In genomic region chr11:79122556-79122955, GRCm38 (mm10) we compare ENCODE assay signal across 25 mouse cellular contexts. TPM values are rescaled to one million over a fixed set of nuclear protein-coding genes. Genes with fewer than 3 reads are reported as not detected.
DNase-seq lines count a peak whose midpoint lies in the region; ATAC-seq lines count a peak whose summit lies in the region.
"Had no signal": no experiment of that assay in that cellular context is flagged by ENCODE, and none has a peak within 500 bp of the region (broad histone marks: within the 10 kb centered on the region; RNA-seq: fewer than 3 reads in every experiment).

No protein-coding gene starts in this region.

- no peak overlapping the region for H3K4me2 ChIP-seq in forebrain, embryonic 11.5 days (ENCODE audit: low read depth, low read length, severe bottlenecking)
- H3K4me2 ChIP-seq: embryonic facial prominence, embryonic 13.5 days; hindbrain, embryonic 12.5 days; limb, embryonic 13.5 days; liver, embryonic 15.5 days; lung, embryonic 15.5 days; midbrain, embryonic 15.5 days had no signal

- H3K9me3 ChIP-seq in heart, embryonic 10.5 days: no peaks in the 10 kb centered on the region
- H3K9me3 ChIP-seq in forebrain, embryonic 11.5 days (ENCODE audit: control insufficient read depth, low read length): no peaks in the 10 kb centered on the region
- H3K9me3 ChIP-seq: embryonic facial prominence, embryonic 13.5 days; forebrain, embryonic 10.5 days; hindbrain, embryonic 12.5 days; limb, embryonic 13.5 days; liver, embryonic 15.5 days; lung, embryonic 15.5 days; midbrain, embryonic 15.5 days had no signal

- no peak for DNase-seq in heart, embryonic 10.5 days (ENCODE audit: low spot score)
- no peak for DNase-seq in heart, adult 18-20 months
- peak; percentile 18 for DNase-seq in thymus, postnatal 0 days (ENCODE audit: low spot score)
- DNase-seq in thymus, postnatal 10 days (ENCODE audit: low spot score in 2 of 2): no peak
- peak; percentile 71 for DNase-seq in induced T-regulatory cell, adult 2 months (ENCODE audit: low read depth)
- peak; percentile 27 for DNase-seq in splenic B cell, adult 2 months (ENCODE audit: low read depth, low spot score)
- no peak for DNase-seq in forebrain, embryonic 11.5 days (ENCODE audit: low spot score)
- DNase-seq in layer of hippocampus, postnatal 25 days (ENCODE audit: extremely low spot score in 1 of 2, low spot score in 1 of 2): no peak
- DNase-seq: adrenal gland, adult 8-10 months; cerebellum, adult 11 months; cerebellum, adult 9-11 months; forebrain, postnatal 0 days; heart, postnatal 36 days; kidney, adult 11 months; kidney, postnatal 36 days; spleen, adult 18-20 months; thymus, postnatal 14 days had no signal

- H3K36me3 ChIP-seq in heart, embryonic 10.5 days: no peaks in the 10 kb centered on the region
- H3K36me3 ChIP-seq in splenic B cell, adult 2 months (ENCODE audit: control insufficient read depth, insufficient read depth, low read length, poor library complexity, severe bottlenecking): no peaks in the 10 kb centered on the region
- no peaks in the 10 kb centered on the region for H3K36me3 ChIP-seq in forebrain, embryonic 11.5 days (ENCODE audit: control insufficient read depth, insufficient read depth, low read length)
- H3K36me3 ChIP-seq: embryonic facial prominence, embryonic 13.5 days; forebrain, embryonic 10.5 days; hindbrain, embryonic 12.5 days; limb, embryonic 13.5 days; liver, embryonic 15.5 days; lung, embryonic 15.5 days; midbrain, embryonic 15.5 days had no signal

- H3K4me3 ChIP-seq in heart, embryonic 10.5 days: no peak overlapping the region
- H3K4me3 ChIP-seq in forebrain, embryonic 11.5 days (ENCODE audit: low read depth, low read length): no peak overlapping the region
- H3K4me3 ChIP-seq: embryonic facial prominence, embryonic 13.5 days; forebrain, embryonic 10.5 days; hindbrain, embryonic 12.5 days; layer of hippocampus, adult 2 months; limb, embryonic 13.5 days; liver, embryonic 15.5 days; lung, embryonic 15.5 days; midbrain, embryonic 15.5 days had no signal

- no peaks in the 10 kb centered on the region for H3K27me3 ChIP-seq in heart, embryonic 10.5 days (ENCODE audit: insufficient read depth, poor library complexity, severe bottlenecking)
- H3K27me3 ChIP-seq in splenic B cell, adult 2 months (ENCODE audit: control insufficient read depth, insufficient read depth, low read length, poor library complexity, severe bottlenecking): no peaks in the 10 kb centered on the region
- H3K27me3 ChIP-seq in forebrain, embryonic 11.5 days (ENCODE audit: control insufficient read depth, insufficient read depth, low read length): no peaks in the 10 kb centered on the region
- H3K27me3 ChIP-seq: embryonic facial prominence, embryonic 13.5 days; hindbrain, embryonic 12.5 days; limb, embryonic 13.5 days; liver, embryonic 15.5 days; lung, embryonic 15.5 days; midbrain, embryonic 15.5 days had no signal

- 74% methylated on average over 10 of the region's 10 CpGs for WGBS in heart, embryonic 10.5 days
- WGBS in forebrain, embryonic 11.5 days: 87% methylated on average over 10 of the region's 10 CpGs

- H3K27ac ChIP-seq in heart, embryonic 10.5 days: peak overlapping the region; percentile 56; the same call in 1 of the 2 replicates
- no peak overlapping the region for H3K27ac ChIP-seq in forebrain, embryonic 11.5 days (ENCODE audit: low read depth, low read length)
- H3K27ac ChIP-seq: embryonic facial prominence, embryonic 13.5 days; forebrain, embryonic 10.5 days; hindbrain, embryonic 12.5 days; layer of hippocampus, adult 2 months; limb, embryonic 13.5 days; liver, embryonic 15.5 days; lung, embryonic 15.5 days; midbrain, embryonic 15.5 days had no signal

- no peak overlapping the region for H3K9ac ChIP-seq in forebrain, embryonic 11.5 days (ENCODE audit: low read length)
- H3K9ac ChIP-seq: embryonic facial prominence, embryonic 13.5 days; forebrain, postnatal 0 days; hindbrain, embryonic 12.5 days; limb, embryonic 13.5 days; liver, embryonic 15.5 days; lung, embryonic 15.5 days; midbrain, embryonic 15.5 days had no signal

- no peak for ATAC-seq in forebrain, embryonic 11.5 days (replicated peaks; ENCODE audit: low FRiP score)
- ATAC-seq: forebrain, postnatal 0 days; midbrain, embryonic 15.5 days had no signal

- H3K4me1 ChIP-seq in heart, embryonic 10.5 days: peaks cover 67% of the 10 kb centered on the region
- H3K4me1 ChIP-seq in forebrain, embryonic 11.5 days (replicated peaks; ENCODE audit: control insufficient read depth, insufficient read depth, low read length): peaks cover 8% of the 10 kb centered on the region; the same call in 1 of the 2 replicates

RNA-seq across cellular contexts. Expression of gene Ksr1, which starts 23.7 kb away (rescaled TPM):
- 1.9 and 3.3 TPM in 2 replicates for polyA plus RNA-seq in heart, embryonic 10.5 days (2016; fragmentation: Nextera tagmentation; extraction: Ambion mirVana)
- 1 to 10 TPM; 5.7 to 5.8 TPM for total RNA-seq in heart, adult 18-20 months (2021)
- polyA plus RNA-seq in thymus, postnatal 0 days (2015; fragmentation: Nextera tagmentation; extraction: Ambion mirVana): 2.7 and 2.8 TPM in 2 replicates
- 5.2 and 7.2 TPM in 2 replicates for polyA plus RNA-seq in forebrain, embryonic 11.5 days (2014; fragmentation: Nextera tagmentation; extraction: Ambion mirVana)
- total RNA-seq in layer of hippocampus, postnatal 25 days (2021): 100 to 1,000 TPM; 189 to 205 TPM

Comparison
In these comparisons a context has a peak if more than half of its experiments do, and no peak if none do; other contexts are left out.
1. DNase-seq: peak in thymus, postnatal 0 days (single experiment), induced T-regulatory cell, adult 2 months (single experiment) and splenic B cell, adult 2 months (single experiment); none in heart, embryonic 10.5 days (single experiment), heart, adult 18-20 months (0 of 2), thymus, postnatal 10 days (0 of 2), forebrain, embryonic 11.5 days (single experiment) and layer of hippocampus, postnatal 25 days (0 of 2).